Mouse (Mus musculus): ENCODE measurements around the gene Atp6v0e. TPM values are rescaled to one million over a fixed set of nuclear protein-coding genes. Genes with fewer than 3 reads are reported as not detected.

The Atp6v0e gene
- polyA plus RNA-seq, 1 experiment, result 87.2 TPM

GRCm38 (mm10) chr17:26637851-26638250, 25.2 kb upstream of the Atp6v0e start:
- peaks cover 4% of the 10 kb centered on the region for H3K4me1 ChIP-seq (ENCODE audit: control insufficient read depth, insufficient read depth, low read length)
- TF ChIP-seq CTCF (IDR thresholded peaks at IDR 0.05; ENCODE audit: extremely low read depth, insufficient read depth, low read length) (no peak), POLR2A (IDR thresholded peaks at IDR 0.05; ENCODE audit: extremely low read depth, insufficient read depth, low read length) (no peak)
- H3K4me3 ChIP-seq (ENCODE audit: insufficient read depth, low read length), result no peak overlapping the region
- H3K27ac ChIP-seq (ENCODE audit: insufficient read depth, low read length), result no peak overlapping the region

DNA sequence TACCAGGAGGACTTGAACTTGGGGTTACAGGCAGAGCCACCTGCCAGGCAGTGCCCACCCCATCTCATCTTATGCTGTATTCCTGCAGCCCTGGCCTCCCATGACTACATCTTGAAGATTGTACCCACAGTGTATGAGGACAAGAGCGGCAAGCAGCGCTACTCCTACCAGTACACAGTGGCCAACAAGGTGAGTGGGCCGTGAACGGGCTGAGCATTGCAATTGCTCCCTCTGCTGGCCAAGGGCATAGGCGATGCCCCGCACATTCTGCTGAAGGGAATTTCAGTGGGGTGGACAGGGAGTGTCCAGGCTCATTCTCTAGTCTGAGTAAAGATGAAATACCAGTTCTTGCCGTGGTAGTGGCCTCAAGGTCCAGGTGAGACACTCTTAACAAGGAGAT, 24.4 kb upstream of the Atp6v0e start:
- Histone ChIP-seq H3K27ac (ENCODE audit: insufficient read depth, low read length) (no peak overlapping the region), H3K4me3 (ENCODE audit: insufficient read depth, low read length) (no peak overlapping the region), H3K4me1 (ENCODE audit: control insufficient read depth, insufficient read depth, low read length) (peaks cover 4% of the 10 kb centered on the region)
- no peak for TF ChIP-seq POLR2A (IDR thresholded peaks at IDR 0.05; ENCODE audit: extremely low read depth, insufficient read depth, low read length)
- peak; percentile 96 for TF ChIP-seq CTCF (IDR thresholded peaks at IDR 0.05; ENCODE audit: extremely low read depth, insufficient read depth, low read length)

DNA sequence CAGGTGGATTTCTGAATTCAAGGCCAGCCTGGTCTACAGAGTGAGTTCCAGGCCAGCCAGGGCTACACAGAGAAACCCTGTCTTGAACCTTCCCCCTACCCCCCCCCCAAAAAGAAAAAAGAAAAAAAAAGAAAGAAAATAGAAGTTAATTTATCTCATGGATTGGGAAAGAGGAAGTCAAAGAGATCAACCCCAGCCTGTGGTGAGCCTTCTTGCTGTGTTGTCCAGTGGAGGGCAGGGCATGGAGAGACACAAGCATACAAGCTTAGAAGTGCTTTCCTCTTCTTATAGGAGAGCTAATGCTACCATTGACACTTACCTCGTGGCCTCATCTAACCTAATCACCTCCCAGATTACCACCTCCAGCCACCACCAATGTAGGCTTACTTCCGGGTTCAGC, 23.2 kb upstream of the Atp6v0e start:
- Histone ChIP-seq H3K4me1 (ENCODE audit: control insufficient read depth, insufficient read depth, low read length) (peaks cover 7% of the 10 kb centered on the region), H3K4me3 (ENCODE audit: insufficient read depth, low read length) (no peak overlapping the region), H3K27ac (ENCODE audit: insufficient read depth, low read length) (no peak overlapping the region)
- TF ChIP-seq POLR2A (IDR thresholded peaks at IDR 0.05; ENCODE audit: extremely low read depth, insufficient read depth, low read length) (no peak), CTCF (IDR thresholded peaks at IDR 0.05; ENCODE audit: extremely low read depth, insufficient read depth, low read length) (no peak)

DNA sequence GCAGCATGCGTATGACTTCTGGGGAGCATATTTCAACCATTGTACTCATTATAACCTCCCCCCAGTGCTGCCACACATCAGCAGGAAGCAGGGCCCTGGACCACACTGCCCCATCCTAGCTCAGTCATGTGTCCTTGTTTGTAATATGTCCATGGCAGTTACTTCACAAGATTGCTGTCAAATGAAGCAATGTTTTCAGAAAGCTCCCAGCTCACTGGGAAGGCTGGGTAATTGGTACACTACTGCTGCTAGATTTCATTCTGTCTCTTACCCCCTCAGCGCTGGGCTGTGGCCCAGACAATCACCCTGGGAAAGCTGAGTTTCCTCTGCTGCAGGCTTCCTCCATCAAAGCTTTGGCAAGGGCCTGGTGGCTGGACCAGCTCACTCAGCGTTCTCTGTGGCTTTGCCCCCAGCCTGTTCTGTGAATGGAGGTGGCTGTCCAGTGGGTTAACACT, 22.7 kb upstream of the Atp6v0e start:
- no peak overlapping the region for H3K4me3 ChIP-seq (ENCODE audit: insufficient read depth, low read length)

DNA sequence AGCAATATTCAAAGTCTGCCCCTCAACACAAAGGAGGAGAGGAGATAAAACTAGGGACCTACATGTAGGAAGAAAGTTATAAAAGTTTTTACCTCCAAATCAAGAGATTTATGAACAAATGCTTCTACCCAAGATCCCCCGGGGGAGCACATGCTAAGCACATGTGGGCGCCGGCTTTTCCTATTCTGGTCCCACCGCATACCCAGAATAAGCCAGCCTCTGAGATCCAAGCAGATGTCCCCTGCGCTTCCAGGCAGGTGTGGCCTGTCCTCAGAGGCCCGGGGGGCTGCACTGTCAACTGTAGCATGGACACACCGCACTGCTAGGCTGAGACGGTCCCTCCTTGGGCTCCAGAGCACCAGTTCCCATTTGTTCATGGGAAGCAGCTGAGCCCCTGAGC, 19.6 kb upstream of the Atp6v0e start:
- Histone ChIP-seq H3K4me1 (ENCODE audit: control insufficient read depth, insufficient read depth, low read length) (peaks cover 10% of the 10 kb centered on the region), H3K4me3 (ENCODE audit: insufficient read depth, low read length) (no peak overlapping the region), H3K27ac (ENCODE audit: insufficient read depth, low read length) (no peak overlapping the region)
- TF ChIP-seq POLR2A (IDR thresholded peaks at IDR 0.05; ENCODE audit: extremely low read depth, insufficient read depth, low read length) (no peak), CTCF (IDR thresholded peaks at IDR 0.05; ENCODE audit: extremely low read depth, insufficient read depth, low read length) (no peak)

More for the DNA sequence above, 22.7 kb upstream of the Atp6v0e start:
- no peak overlapping the region for H3K27ac ChIP-seq (ENCODE audit: insufficient read depth, low read length)
- H3K4me1 ChIP-seq (ENCODE audit: control insufficient read depth, insufficient read depth, low read length), result peaks cover 7% of the 10 kb centered on the region
- TF ChIP-seq CTCF (IDR thresholded peaks at IDR 0.05; ENCODE audit: extremely low read depth, insufficient read depth, low read length) (no peak), POLR2A (IDR thresholded peaks at IDR 0.05; ENCODE audit: extremely low read depth, insufficient read depth, low read length) (no peak)

DNA sequence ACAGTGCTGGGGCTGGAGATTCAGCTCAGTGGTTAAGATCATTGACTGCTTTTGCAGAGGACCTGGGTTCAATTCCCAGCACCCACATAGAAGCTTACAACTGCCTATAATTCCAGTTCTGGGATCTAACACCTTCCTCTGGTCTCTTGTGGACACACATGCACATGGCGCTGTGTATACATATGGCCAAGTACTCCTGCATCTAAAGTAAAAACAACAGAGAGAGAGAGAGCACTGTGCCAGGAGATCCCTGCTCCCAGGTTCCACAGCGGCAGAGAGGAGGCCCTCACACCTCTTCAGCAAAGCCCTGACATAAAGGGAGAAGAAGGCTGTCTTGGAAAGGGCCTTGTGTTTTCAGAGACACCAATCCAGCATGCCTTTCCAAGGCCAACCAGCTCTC, 19.0 kb upstream of the Atp6v0e start:
- Histone ChIP-seq H3K4me3 (ENCODE audit: insufficient read depth, low read length) (no peak overlapping the region), H3K4me1 (ENCODE audit: control insufficient read depth, insufficient read depth, low read length) (peaks cover 8% of the 10 kb centered on the region), H3K27ac (ENCODE audit: insufficient read depth, low read length) (no peak overlapping the region; the same call in 1 of the 2 replicates)
- TF ChIP-seq CTCF (IDR thresholded peaks at IDR 0.05; ENCODE audit: extremely low read depth, insufficient read depth, low read length) (no peak), POLR2A (IDR thresholded peaks at IDR 0.05; ENCODE audit: extremely low read depth, insufficient read depth, low read length) (no peak)

DNA sequence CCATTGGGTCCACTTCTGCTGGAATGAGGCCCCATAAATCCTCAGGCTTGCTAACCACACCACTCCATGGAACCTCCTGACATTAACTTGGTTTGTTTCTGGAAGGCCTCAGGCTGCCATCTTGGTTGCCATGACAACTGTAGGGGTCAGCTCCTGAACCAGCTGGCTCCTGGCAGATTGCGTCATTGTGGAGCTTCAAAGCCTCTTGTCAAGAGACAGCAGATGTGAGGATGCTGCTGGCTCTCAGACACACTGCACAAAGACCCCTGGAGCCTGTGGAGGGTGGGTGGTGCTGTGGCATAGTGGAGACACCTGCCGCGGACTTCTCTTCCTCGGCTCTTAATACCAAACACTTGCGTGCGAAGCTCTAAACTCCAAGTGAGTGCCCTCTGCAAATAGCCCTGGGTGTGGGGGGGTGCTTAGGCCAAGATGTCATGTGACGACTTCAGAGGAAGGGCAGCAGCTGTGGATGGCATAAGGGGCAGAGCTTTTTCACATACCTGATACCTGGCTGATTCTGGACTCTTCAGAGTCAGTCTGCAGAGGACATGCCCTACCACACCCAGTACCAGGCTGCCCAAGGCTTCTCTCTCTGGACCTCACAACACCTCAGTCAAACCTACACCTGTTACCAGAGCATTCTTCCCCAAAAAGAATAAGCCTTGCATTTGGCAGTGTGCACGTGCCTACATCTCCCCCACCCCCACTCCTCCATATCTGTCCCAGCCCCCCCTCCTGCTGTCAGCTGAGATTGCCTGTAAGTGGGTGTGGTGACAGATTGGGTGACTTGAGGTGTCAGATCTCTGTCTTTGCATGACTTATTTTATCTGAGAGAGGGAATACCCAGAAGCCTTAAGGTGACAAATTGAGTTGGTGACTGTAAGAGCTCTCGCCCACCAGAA, 18.3 kb upstream of the Atp6v0e start:
- H3K4me1 ChIP-seq (ENCODE audit: control insufficient read depth, insufficient read depth, low read length), result peaks cover 9% of the 10 kb centered on the region
- no peak overlapping the region for H3K4me3 ChIP-seq (ENCODE audit: insufficient read depth, low read length)
- H3K27ac ChIP-seq (ENCODE audit: insufficient read depth, low read length), result peak overlapping the region; percentile 31; the same call in 1 of the 2 replicates
- TF ChIP-seq CTCF (IDR thresholded peaks at IDR 0.05; ENCODE audit: extremely low read depth, insufficient read depth, low read length), result no peak
- TF ChIP-seq POLR2A (IDR thresholded peaks at IDR 0.05; ENCODE audit: extremely low read depth, insufficient read depth, low read length), result no peak

DNA sequence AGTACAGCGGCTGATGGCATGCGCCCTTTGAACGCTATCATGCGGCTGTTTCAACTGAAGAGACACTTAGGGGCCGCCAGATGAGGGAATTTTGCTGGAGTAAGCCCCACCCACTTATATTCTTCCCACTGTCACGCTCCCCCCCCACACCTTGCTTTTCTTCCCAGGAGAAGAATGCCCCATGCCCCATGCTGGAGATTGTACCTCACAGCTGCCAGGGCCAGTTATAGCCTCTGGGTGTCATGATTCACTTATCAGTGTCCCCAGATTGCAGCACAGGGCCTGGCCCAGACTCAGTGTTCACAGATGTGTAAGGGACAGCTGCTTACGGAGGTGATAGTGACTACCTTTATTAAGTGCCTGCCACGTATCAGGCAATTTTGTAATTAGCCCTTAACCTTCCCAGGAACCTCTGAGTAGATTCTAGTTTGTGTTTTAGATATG, 17.6 kb upstream of the Atp6v0e start:
- H3K27ac ChIP-seq (ENCODE audit: insufficient read depth, low read length), result no peak overlapping the region
- H3K4me3 ChIP-seq (ENCODE audit: insufficient read depth, low read length), result no peak overlapping the region
- TF ChIP-seq POLR2A (IDR thresholded peaks at IDR 0.05; ENCODE audit: extremely low read depth, insufficient read depth, low read length) (no peak), CTCF (IDR thresholded peaks at IDR 0.05; ENCODE audit: extremely low read depth, insufficient read depth, low read length) (no peak)
- peaks cover 13% of the 10 kb centered on the region for H3K4me1 ChIP-seq (ENCODE audit: control insufficient read depth, insufficient read depth, low read length)

GRCm38 (mm10) chr17:26647283-26647682, 15.7 kb upstream of the Atp6v0e start:
- H3K4me3 ChIP-seq (ENCODE audit: insufficient read depth, low read length), result no peak overlapping the region
- H3K27ac ChIP-seq (ENCODE audit: insufficient read depth, low read length), result peak overlapping the region; percentile 61; the same call in 1 of the 2 replicates
- no peak for TF ChIP-seq CTCF (IDR thresholded peaks at IDR 0.05; ENCODE audit: extremely low read depth, insufficient read depth, low read length)
- TF ChIP-seq POLR2A (IDR thresholded peaks at IDR 0.05; ENCODE audit: extremely low read depth, insufficient read depth, low read length), result no peak
- peaks cover 15% of the 10 kb centered on the region for H3K4me1 ChIP-seq (ENCODE audit: control insufficient read depth, insufficient read depth, low read length)

- peaks cover 14% of the 10 kb centered on the region for H3K4me1 ChIP-seq (ENCODE audit: control insufficient read depth, insufficient read depth, low read length)
- TF ChIP-seq CTCF (IDR thresholded peaks at IDR 0.05; ENCODE audit: extremely low read depth, insufficient read depth, low read length), result peak; percentile 25; the same call in 1 of the 2 replicates
- no peak for TF ChIP-seq POLR2A (IDR thresholded peaks at IDR 0.05; ENCODE audit: extremely low read depth, insufficient read depth, low read length)
- no peak overlapping the region for H3K27ac ChIP-seq (ENCODE audit: insufficient read depth, low read length)
- no peak overlapping the region for H3K4me3 ChIP-seq (ENCODE audit: insufficient read depth, low read length)
These were observed 13.5 kb upstream of the Atp6v0e start for GRCm38 (mm10) chr17:26649565-26649964.
